Mouse (Mus musculus) limb, embryonic 13.5 days (tissue): ENCODE data around the gene Gm17334. TPM values are rescaled to one million over a fixed set of nuclear protein-coding genes. Genes with fewer than 3 reads are reported as not detected.
"Not testable (repeated sequence)": the region's sequence is repeated elsewhere in the genome, so short reads cannot be mapped to it uniquely, and the experiment has no call there.

ENCODE experiments used
- ATAC-seq: fragments of 200-750 bp; cut with Nextera tagmentation; 2 replicates; pipeline ENCODE4 v1.8.0; 2017; ENCODE audit warnings: low read depth, moderate number of reproducible peaks, moderate TSS enrichment; ENCODE audit not compliant: low FRiP score
- H3K27ac ChIP-seq: fragments of 300-500 bp; sonication (generic); 2 replicates; pipeline ENCODE4 v1.5.1; 2015; ENCODE audit warnings: inconsistent platforms, mild to moderate bottlenecking, moderate library complexity
- H3K27me3 ChIP-seq: fragments of 300-500 bp; sonication (generic); 2 replicates; pipeline ENCODE4 v1.6.1; 2015; ENCODE audit warnings: mild to moderate bottlenecking, inconsistent platforms
- H3K36me3 ChIP-seq: fragments of 300-500 bp; sonication (generic); 2 replicates; pipeline ENCODE4 v1.6.1; 2015; ENCODE audit warnings: inconsistent platforms, mild to moderate bottlenecking, moderate library complexity
- H3K4me1 ChIP-seq: fragments of 300-500 bp; sonication (generic); 2 replicates; pipeline ENCODE4 v1.6.1; 2015; ENCODE audit warnings: inconsistent platforms
- H3K4me2 ChIP-seq: fragments of 300-500 bp; sonication (generic); replicated peaks from 2 replicates; pipeline ENCODE4 v1.6.1; 2015; ENCODE audit warnings: inconsistent platforms, mild to moderate bottlenecking, moderate library complexity
- H3K4me3 ChIP-seq: fragments of 300-500 bp; sonication (generic); 2 replicates; pipeline ENCODE4 v1.5.1; 2015; ENCODE audit warnings: moderate library complexity, mild to moderate bottlenecking, inconsistent platforms
- H3K9ac ChIP-seq: fragments of 300-500 bp; sonication (generic); 2 replicates; pipeline ENCODE4 v1.6.1; 2015; ENCODE audit warnings: mild to moderate bottlenecking, inconsistent platforms
- H3K9me3 ChIP-seq: fragments of 300-500 bp; sonication (generic); 2 replicates; pipeline ENCODE4 v1.6.1; 2016; ENCODE audit warnings: inconsistent platforms
- WGBS: fragments of 180-500 bp; shearing (Covaris S2); methylation state at CpG from one replicate; pipeline ENCODE4 v1.1.7; 2015; 5-methylcytosine and 5-hydroxymethylcytosine counted together
- polyA plus RNA-seq: library from polyadenylated mRNA; unstranded; fragments of >200 nt; fragmentation: Nextera tagmentation; extraction: Ambion mirVana; gene quantifications from 2 replicates; pipeline ENCODE4 v1.2.1, GENCODE M21; 2015

The Gm17334 gene
- polyA plus RNA-seq, 1 experiment from 2014 or later: 0.22 TPM

GRCm38 (mm10) chr11:53764581-53764980, 8.4 kb downstream of the Gm17334 start:
- Histone ChIP-seq H3K9ac (0 out of 2 replicates have a peak overlapping the region, but pooled peaks have one; percentile 19), H3K9me3 (no peaks in the 10 kb centered on the region), H3K27ac (peak overlapping the region; percentile 89; the same call in 1 of the 2 replicates), H3K27me3 (peaks cover 24% of the 10 kb centered on the region), H3K4me1 (peaks cover 57% of the 10 kb centered on the region), H3K4me2 (no peak overlapping the region), H3K4me3 (no peak overlapping the region), H3K36me3 (no peaks in the 10 kb centered on the region)
- 53% methylated on average over 5 of the region's 5 CpGs for WGBS
- no peak for ATAC-seq

- Histone ChIP-seq H3K36me3 (no peaks in the 10 kb centered on the region), H3K9ac (peak overlapping the region; percentile 58), H3K4me3 (peak overlapping the region; percentile 38), H3K27ac (peak overlapping the region; percentile 89), H3K9me3 (no peaks in the 10 kb centered on the region), H3K27me3 (peaks cover 18% of the 10 kb centered on the region; the same call in 1 of the 2 replicates), H3K4me2 (peak overlapping the region; percentile 75), H3K4me1 (peaks cover 62% of the 10 kb centered on the region)
- WGBS: 1% methylated on average over 33 of the region's 33 CpGs
- ATAC-seq: peak; percentile 84
Observed at GRCm38 (mm10) chr11:53763496-53764140, 9.4 kb downstream of the Gm17334 start.

- peak overlapping the region; percentile 38 for H3K4me3 ChIP-seq
- peak overlapping the region; percentile 75 for H3K4me2 ChIP-seq
- peaks cover 62% of the 10 kb centered on the region for H3K4me1 ChIP-seq
- no peaks in the 10 kb centered on the region for H3K36me3 ChIP-seq
- H3K9me3 ChIP-seq: no peaks in the 10 kb centered on the region
- 7% methylated on average over 23 of the region's 23 CpGs for WGBS
- peaks cover 14% of the 10 kb centered on the region; the same call in 1 of the 2 replicates for H3K27me3 ChIP-seq
- H3K9ac ChIP-seq: peak overlapping the region; percentile 58
- H3K27ac ChIP-seq: peak overlapping the region; percentile 89
- no peak; the same call in 1 of the 2 replicates for ATAC-seq
Observed at GRCm38 (mm10) chr11:53762827-53763495, 10.0 kb downstream of the Gm17334 start.

GRCm38 (mm10) chr11:53762426-53762825, 10.6 kb downstream of the Gm17334 start:
- Histone ChIP-seq H3K36me3 (no peaks in the 10 kb centered on the region), H3K4me3 (peak overlapping the region; percentile 38), H3K4me1 (peaks cover 62% of the 10 kb centered on the region), H3K27ac (0 out of 2 replicates have a peak overlapping the region, but pooled peaks have one; percentile 44), H3K9me3 (no peaks in the 10 kb centered on the region), H3K4me2 (peak overlapping the region; percentile 75), H3K27me3 (peaks cover 14% of the 10 kb centered on the region; the same call in 1 of the 2 replicates), H3K9ac (peak overlapping the region; percentile 58; the same call in 1 of the 2 replicates)
- no peak for ATAC-seq
- 47% methylated on average over 2 of the region's 2 CpGs for WGBS

GRCm38 (mm10) chr11:53761822-53762221, 11.2 kb downstream of the Gm17334 start:
- Histone ChIP-seq H3K27ac (no peak overlapping the region; the same call in 1 of the 2 replicates), H3K27me3 (peaks cover 14% of the 10 kb centered on the region; the same call in 1 of the 2 replicates), H3K4me2 (peak overlapping the region; percentile 75; the same call in 1 of the 2 replicates), H3K4me1 (peaks cover 62% of the 10 kb centered on the region), H3K9me3 (no peaks in the 10 kb centered on the region), H3K4me3 (no peak overlapping the region), H3K9ac (no peak overlapping the region), H3K36me3 (no peaks in the 10 kb centered on the region)
- ATAC-seq: no peak
- WGBS: 46% methylated on average over 2 of the region's 2 CpGs

- Histone ChIP-seq H3K27ac (no peak overlapping the region; the same call in 1 of the 2 replicates), H3K4me1 (peaks cover 62% of the 10 kb centered on the region)
- WGBS: 70% methylated on average over 5 of the region's 5 CpGs
Observed at GRCm38 (mm10) chr11:53761284-53761683, 11.7 kb downstream of the Gm17334 start.

GRCm38 (mm10) chr11:53759545-53760406, 13.2 kb downstream of the Gm17334 start:
- 9% methylated on average over 22 of the region's 22 CpGs for WGBS
- H3K27me3 ChIP-seq: peaks cover 14% of the 10 kb centered on the region; the same call in 1 of the 2 replicates
- H3K36me3 ChIP-seq: no peaks in the 10 kb centered on the region
- H3K27ac ChIP-seq: no peak overlapping the region
- peak overlapping the region; percentile 13 for H3K9ac ChIP-seq
- peaks cover 60% of the 10 kb centered on the region for H3K4me1 ChIP-seq
- no peaks in the 10 kb centered on the region for H3K9me3 ChIP-seq
- H3K4me2 ChIP-seq: peak overlapping the region; percentile 38
- H3K4me3 ChIP-seq: no peak overlapping the region
- no peak for ATAC-seq

More at GRCm38 (mm10) chr11:53761284-53761683, 11.7 kb downstream of the Gm17334 start:
- Histone ChIP-seq H3K4me3 (no peak overlapping the region), H3K27me3 (peaks cover 14% of the 10 kb centered on the region; the same call in 1 of the 2 replicates), H3K9ac (no peak overlapping the region), H3K9me3 (no peaks in the 10 kb centered on the region), H3K4me2 (no peak overlapping the region), H3K36me3 (no peaks in the 10 kb centered on the region)
- no peak for ATAC-seq

- Histone ChIP-seq H3K9me3 (no peaks in the 10 kb centered on the region), H3K27me3 (peaks cover 14% of the 10 kb centered on the region; the same call in 1 of the 2 replicates), H3K4me2 (no peak overlapping the region), H3K4me3 (no peak overlapping the region), H3K9ac (no peak overlapping the region), H3K36me3 (no peaks in the 10 kb centered on the region), H3K27ac (no peak overlapping the region), H3K4me1 (peaks cover 51% of the 10 kb centered on the region)
- WGBS: 44% methylated on average over 6 of the region's 6 CpGs
- no peak for ATAC-seq
Observed at GRCm38 (mm10) chr11:53758791-53759351, 14.1 kb downstream of the Gm17334 start.

GRCm38 (mm10) chr11:53758033-53758432, 15.0 kb downstream of the Gm17334 start:
- not testable (repeated sequence) for H3K9me3 ChIP-seq, H3K4me3 ChIP-seq, H3K36me3 ChIP-seq, H3K9ac ChIP-seq, H3K27ac ChIP-seq, ATAC-seq, H3K4me2 ChIP-seq
- WGBS: 75% methylated on average over 9 of the region's 9 CpGs
- Histone ChIP-seq H3K27me3 (peaks cover 14% of the 10 kb centered on the region; the same call in 1 of the 2 replicates), H3K4me1 (peaks cover 43% of the 10 kb centered on the region)

- 94% methylated on average over 4 of the region's 4 CpGs for WGBS
- Histone ChIP-seq H3K27me3 (peaks cover 14% of the 10 kb centered on the region; the same call in 1 of the 2 replicates), H3K4me1 (peaks cover 39% of the 10 kb centered on the region), H3K4me2 (no peak overlapping the region), H3K4me3 (no peak overlapping the region), H3K9me3 (peaks cover 4% of the 10 kb centered on the region; the same call in 1 of the 2 replicates), H3K36me3 (no peaks in the 10 kb centered on the region), H3K9ac (no peak overlapping the region), H3K27ac (no peak overlapping the region)
- no peak for ATAC-seq
Observed at GRCm38 (mm10) chr11:53757612-53758011, 15.4 kb downstream of the Gm17334 start.

GRCm38 (mm10) chr11:53755011-53755595, 17.9 kb downstream of the Gm17334 start:
- 79% methylated on average over 12 of the region's 12 CpGs for WGBS
- ATAC-seq: no peak
- Histone ChIP-seq H3K4me3 (no peak overlapping the region), H3K4me1 (peaks cover 15% of the 10 kb centered on the region), H3K27me3 (0 out of 2 replicates have a peak, but pooled peaks cover 3% of the 10 kb centered on the region), H3K4me2 (no peak overlapping the region), H3K36me3 (no peaks in the 10 kb centered on the region), H3K9me3 (peaks cover 5% of the 10 kb centered on the region; the same call in 1 of the 2 replicates), H3K27ac (no peak overlapping the region), H3K9ac (no peak overlapping the region)
